Mouse (Mus musculus): ENCODE data around the gene Homez. TPM values are rescaled to one million over a fixed set of nuclear protein-coding genes. Genes with fewer than 3 reads are reported as not detected.

The Homez gene
- polyA plus RNA-seq, 1 experiment from 2014 or later, result 8.2 TPM

- Histone ChIP-seq H3K4me2 (ENCODE audit: low read length) (no peak overlapping the region), H3K4me1 (ENCODE audit: control insufficient read depth in 2 of 2, insufficient read depth in 2 of 2, low read length in 2 of 2) (no peaks in the 10 kb centered on the region), H3K9me3 (ENCODE audit: control insufficient read depth, low read length) (no peaks in the 10 kb centered on the region), H3K36me3 (ENCODE audit: control insufficient read depth, insufficient read depth, low read length) (peaks cover 32% of the 10 kb centered on the region), H3K4me3 (ENCODE audit: control insufficient read depth in 1 of 2, insufficient read depth in 1 of 2, low read depth in 1 of 2, low read length in 2 of 2) (no peak overlapping the region), H3K9ac (ENCODE audit: low read length) (no peak overlapping the region), H3K27me3 (ENCODE audit: control insufficient read depth, insufficient read depth, low read length) (no peaks in the 10 kb centered on the region), H3K27ac (replicated peaks in 1 of 2; ENCODE audit: control insufficient read depth in 1 of 2, insufficient read depth in 1 of 2, low read depth in 2 of 2, low read length in 2 of 2) (no peak overlapping the region)
- ATAC-seq (ENCODE audit: insufficient number of reproducible peaks, insufficient read depth, low FRiP score, low read depth), result no peak
- 92% methylated on average over 3 of the region's 3 CpGs for WGBS
Measured at GRCm38 (mm10) chr14:54855726-54856125, 15.0 kb downstream of the Homez start.

GRCm38 (mm10) chr14:54843461-54843860, 27.3 kb downstream of the Homez start:
- H3K4me2 ChIP-seq (ENCODE audit: low read length), result no peak overlapping the region
- no peaks in the 10 kb centered on the region for H3K9me3 ChIP-seq (ENCODE audit: control insufficient read depth, low read length)
- H3K27me3 ChIP-seq (ENCODE audit: control insufficient read depth, insufficient read depth, low read length), result 0 out of 2 replicates have a peak, but pooled peaks cover 7% of the 10 kb centered on the region
- 0 out of 2 replicates have a peak overlapping the region, but pooled peaks have one; percentile 14 for H3K9ac ChIP-seq (ENCODE audit: low read length)
- no peak for ATAC-seq (ENCODE audit: insufficient number of reproducible peaks, insufficient read depth, low FRiP score, low read depth)
- H3K4me3 ChIP-seq (ENCODE audit: control insufficient read depth in 1 of 2, insufficient read depth in 1 of 2, low read depth in 1 of 2, low read length in 2 of 2), result no peak overlapping the region
- no peaks in the 10 kb centered on the region for H3K4me1 ChIP-seq (ENCODE audit: control insufficient read depth in 2 of 2, insufficient read depth in 2 of 2, low read length in 2 of 2)
- H3K27ac ChIP-seq (replicated peaks in 1 of 2; ENCODE audit: control insufficient read depth in 1 of 2, insufficient read depth in 1 of 2, low read depth in 2 of 2, low read length in 2 of 2), result no peak overlapping the region
- no peaks in the 10 kb centered on the region for H3K36me3 ChIP-seq (ENCODE audit: control insufficient read depth, insufficient read depth, low read length)
- 3% methylated on average over 4 of the region's 4 CpGs for WGBS

- Histone ChIP-seq H3K27me3 (ENCODE audit: control insufficient read depth, insufficient read depth, low read length) (no peaks in the 10 kb centered on the region), H3K9me3 (ENCODE audit: control insufficient read depth, low read length) (no peaks in the 10 kb centered on the region), H3K4me1 (ENCODE audit: control insufficient read depth in 2 of 2, insufficient read depth in 2 of 2, low read length in 2 of 2) (no peaks in the 10 kb centered on the region), H3K4me3 (ENCODE audit: control insufficient read depth in 1 of 2, insufficient read depth in 1 of 2, low read depth in 1 of 2, low read length in 2 of 2) (no peak overlapping the region), H3K4me2 (ENCODE audit: low read length) (no peak overlapping the region), H3K36me3 (ENCODE audit: control insufficient read depth, insufficient read depth, low read length) (no peaks in the 10 kb centered on the region), H3K9ac (ENCODE audit: low read length) (no peak overlapping the region), H3K27ac (replicated peaks in 1 of 2; ENCODE audit: control insufficient read depth in 1 of 2, insufficient read depth in 1 of 2, low read depth in 2 of 2, low read length in 2 of 2) (no peak overlapping the region)
- ATAC-seq (ENCODE audit: insufficient number of reproducible peaks, insufficient read depth, low FRiP score, low read depth), result no peak
- 89% methylated on average over 1 of the region's 1 CpGs for WGBS
Measured at GRCm38 (mm10) chr14:54823716-54824115, 47.0 kb downstream of the Homez start.

DNA sequence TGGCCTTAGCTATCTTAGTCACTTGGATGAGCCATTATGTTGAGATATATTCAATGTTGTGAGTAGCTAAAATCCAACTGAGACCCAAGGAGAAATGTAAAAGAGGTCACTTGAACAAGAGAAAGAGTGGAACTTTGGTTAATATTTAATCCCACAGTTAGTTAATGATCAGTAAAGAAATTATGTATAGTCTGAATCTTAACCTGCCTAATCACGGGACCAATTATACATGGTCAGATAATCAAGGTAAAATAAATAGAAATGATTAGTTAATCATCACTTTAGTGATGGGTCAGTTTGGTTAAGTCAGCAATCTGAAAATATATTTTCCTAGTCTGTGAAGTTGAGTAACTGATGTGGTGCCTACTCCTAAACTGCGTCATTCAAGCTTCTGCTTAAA, 48.5 kb downstream of the Homez start:
- Histone ChIP-seq H3K4me2 (ENCODE audit: low read length) (no peak overlapping the region), H3K9ac (ENCODE audit: low read length) (no peak overlapping the region), H3K4me1 (ENCODE audit: control insufficient read depth in 2 of 2, insufficient read depth in 2 of 2, low read length in 2 of 2) (no peaks in the 10 kb centered on the region), H3K4me3 (ENCODE audit: control insufficient read depth in 1 of 2, insufficient read depth in 1 of 2, low read depth in 1 of 2, low read length in 2 of 2) (no peak overlapping the region), H3K9me3 (ENCODE audit: control insufficient read depth, low read length) (no peaks in the 10 kb centered on the region), H3K27ac (replicated peaks in 1 of 2; ENCODE audit: control insufficient read depth in 1 of 2, insufficient read depth in 1 of 2, low read depth in 2 of 2, low read length in 2 of 2) (no peak overlapping the region), H3K36me3 (ENCODE audit: control insufficient read depth, insufficient read depth, low read length) (no peaks in the 10 kb centered on the region), H3K27me3 (ENCODE audit: control insufficient read depth, insufficient read depth, low read length) (no peaks in the 10 kb centered on the region)
- ATAC-seq (ENCODE audit: insufficient number of reproducible peaks, insufficient read depth, low FRiP score, low read depth), result no peak
- WGBS, result 84% methylated on average over 2 of the region's 2 CpGs

- Histone ChIP-seq H3K36me3 (ENCODE audit: control insufficient read depth, insufficient read depth, low read length) (no peaks in the 10 kb centered on the region), H3K27ac (replicated peaks in 1 of 2; ENCODE audit: control insufficient read depth in 1 of 2, insufficient read depth in 1 of 2, low read depth in 2 of 2, low read length in 2 of 2) (no peak overlapping the region), H3K4me2 (ENCODE audit: low read length) (no peak overlapping the region), H3K9ac (ENCODE audit: low read length) (no peak overlapping the region), H3K27me3 (ENCODE audit: control insufficient read depth, insufficient read depth, low read length) (no peaks in the 10 kb centered on the region), H3K4me3 (ENCODE audit: control insufficient read depth in 1 of 2, insufficient read depth in 1 of 2, low read depth in 1 of 2, low read length in 2 of 2) (no peak overlapping the region), H3K9me3 (ENCODE audit: control insufficient read depth, low read length) (no peaks in the 10 kb centered on the region), H3K4me1 (ENCODE audit: control insufficient read depth in 2 of 2, insufficient read depth in 2 of 2, low read length in 2 of 2) (no peaks in the 10 kb centered on the region)
- 51% methylated on average over 2 of the region's 2 CpGs for WGBS
- ATAC-seq (ENCODE audit: insufficient number of reproducible peaks, insufficient read depth, low FRiP score, low read depth), result no peak
Measured at GRCm38 (mm10) chr14:54817791-54818190, 53.0 kb downstream of the Homez start.

DNA sequence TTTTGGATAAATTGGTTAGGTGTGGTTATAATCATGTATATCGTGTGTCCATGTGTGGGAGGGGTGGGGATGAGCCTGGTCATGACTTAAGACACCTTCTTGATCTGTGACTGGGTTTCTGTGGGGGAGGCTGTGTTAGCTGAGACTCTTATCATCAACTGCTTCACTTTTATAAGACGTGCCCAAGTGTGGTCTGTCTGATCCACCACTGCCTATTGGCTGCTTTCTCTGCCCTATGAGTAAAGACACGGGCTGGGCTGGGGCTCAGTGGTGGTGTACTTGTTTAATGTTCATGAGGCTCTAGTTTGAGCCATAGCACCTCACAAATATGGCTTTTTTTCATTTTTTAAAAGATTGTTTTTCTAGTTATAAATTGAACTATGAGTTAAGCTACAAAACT, 55.0 kb downstream of the Homez start:
- no peaks in the 10 kb centered on the region for H3K36me3 ChIP-seq (ENCODE audit: control insufficient read depth, insufficient read depth, low read length)
- WGBS, result 49% methylated on average over 3 of the region's 3 CpGs
- ATAC-seq (ENCODE audit: insufficient number of reproducible peaks, insufficient read depth, low FRiP score, low read depth), result no peak

GRCm38 (mm10) chr14:54813991-54814390, 56.8 kb downstream of the Homez start, which contains the start of gene Rnf212b:
Gene Rnf212b (plus strand): TSS chr14:54814141.
- Histone ChIP-seq H3K36me3 (ENCODE audit: control insufficient read depth, insufficient read depth, low read length) (no peaks in the 10 kb centered on the region), H3K9ac (ENCODE audit: low read length) (no peak within 1 kb of the TSS), H3K4me2 (ENCODE audit: low read length) (no peak within 1 kb of the TSS), H3K9me3 (ENCODE audit: control insufficient read depth, low read length) (no peaks in the 10 kb centered on the region), H3K4me1 (ENCODE audit: control insufficient read depth in 2 of 2, insufficient read depth in 2 of 2, low read length in 2 of 2) (peaks cover 4 to 6% of the 10 kb centered on the region in 2 experiments; a peak in 2 of 4 replicates), H3K27ac (replicated peaks in 1 of 2; ENCODE audit: control insufficient read depth in 1 of 2, insufficient read depth in 1 of 2, low read depth in 2 of 2, low read length in 2 of 2) (no peak within 1 kb of the TSS), H3K4me3 (ENCODE audit: control insufficient read depth in 1 of 2, insufficient read depth in 1 of 2, low read depth in 1 of 2, low read length in 2 of 2) (no peak within 1 kb of the TSS), H3K27me3 (ENCODE audit: control insufficient read depth, insufficient read depth, low read length) (no peaks in the 10 kb centered on the region)
- ATAC-seq (ENCODE audit: insufficient number of reproducible peaks, insufficient read depth, low FRiP score, low read depth), result no peak
- 83% methylated on average over 29 of the region's 29 CpGs for WGBS

More for the DNA sequence above, 55.0 kb downstream of the Homez start:
- Histone ChIP-seq H3K27ac (replicated peaks in 1 of 2; ENCODE audit: control insufficient read depth in 1 of 2, insufficient read depth in 1 of 2, low read depth in 2 of 2, low read length in 2 of 2) (no peak overlapping the region), H3K4me2 (ENCODE audit: low read length) (no peak overlapping the region), H3K9ac (ENCODE audit: low read length) (no peak overlapping the region), H3K27me3 (ENCODE audit: control insufficient read depth, insufficient read depth, low read length) (no peaks in the 10 kb centered on the region), H3K4me1 (ENCODE audit: control insufficient read depth in 2 of 2, insufficient read depth in 2 of 2, low read length in 2 of 2) (no peaks in the 10 kb centered on the region), H3K4me3 (ENCODE audit: control insufficient read depth in 1 of 2, insufficient read depth in 1 of 2, low read depth in 1 of 2, low read length in 2 of 2) (no peak overlapping the region), H3K9me3 (ENCODE audit: control insufficient read depth, low read length) (no peaks in the 10 kb centered on the region)

DNA sequence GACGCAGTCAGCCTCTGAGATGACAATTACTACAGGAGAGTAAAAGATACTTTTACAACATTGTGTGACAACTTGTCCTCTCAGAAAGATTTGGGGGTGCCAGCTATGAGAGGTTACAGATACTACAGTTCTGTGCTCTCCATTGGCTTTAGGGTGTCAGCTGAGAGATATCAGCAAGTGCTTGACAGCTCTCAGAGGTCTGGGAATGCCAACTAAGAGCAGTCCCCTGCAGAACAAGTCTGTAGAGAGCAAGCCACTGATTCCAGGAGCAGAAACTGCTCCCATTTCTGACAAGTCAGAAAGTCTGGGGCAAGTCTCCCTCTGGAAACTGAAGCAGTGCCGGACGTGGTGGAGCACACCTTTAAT, 61.1 kb downstream of the Homez start:
- WGBS, result 27% methylated on average over 3 of the region's 3 CpGs
- Histone ChIP-seq H3K27me3 (ENCODE audit: control insufficient read depth, insufficient read depth, low read length) (no peaks in the 10 kb centered on the region), H3K4me3 (ENCODE audit: control insufficient read depth in 1 of 2, insufficient read depth in 1 of 2, low read depth in 1 of 2, low read length in 2 of 2) (no peak overlapping the region), H3K9ac (ENCODE audit: low read length) (no peak overlapping the region), H3K9me3 (ENCODE audit: control insufficient read depth, low read length) (no peaks in the 10 kb centered on the region), H3K4me2 (ENCODE audit: low read length) (no peak overlapping the region), H3K36me3 (ENCODE audit: control insufficient read depth, insufficient read depth, low read length) (no peaks in the 10 kb centered on the region), H3K27ac (replicated peaks in 1 of 2; ENCODE audit: control insufficient read depth in 1 of 2, insufficient read depth in 1 of 2, low read depth in 2 of 2, low read length in 2 of 2) (peak overlapping the region; percentile 71 to 83), H3K4me1 (ENCODE audit: control insufficient read depth in 2 of 2, insufficient read depth in 2 of 2, low read length in 2 of 2) (peaks cover 4 to 6% of the 10 kb centered on the region in 2 experiments; a peak in 2 of 4 replicates)
- ATAC-seq (ENCODE audit: insufficient number of reproducible peaks, insufficient read depth, low FRiP score, low read depth), result peak; percentile 89; the same call in 1 of the 2 replicates

Data from heart, embryonic 14.5 days (tissue).